Mouse (Mus musculus): Measurements from ENCODE around the gene Tenm4.

GRCm38 (mm10) chr7:96775080-96775486 lies 604.0 kb downstream of the Tenm4 start:
- no peak for TF ChIP-seq CTCF (IDR thresholded peaks at IDR 0.05; ENCODE audit: borderline replicate concordance, insufficient read depth, low read depth, low read length)
- TF ChIP-seq POLR2A (IDR thresholded peaks at IDR 0.05; ENCODE audit: borderline replicate concordance, insufficient read depth, low read length), result no peak
